Mouse (Mus musculus) CH12.LX (cell line): ENCODE results near the gene Sf3b1.

Source experiments
- BHLHE40 ChIP-seq: IDR thresholded peaks from 2 replicates; pipeline ENCODE4 v1.6.1; 2011; ENCODE audit warnings: mild to moderate bottlenecking, low read depth, low read length, improper control_type of control experiment
- CTCF ChIP-seq, 2 experiments: IDR thresholded peaks in 1 of 2; conservative IDR thresholded peaks in 1 of 2; 2 replicates each; pipeline ENCODE4 v1.5.1; 2011 to 2012; ENCODE audit warnings: low read depth in 2 of 2, low read length in 2 of 2, improper control_type of control experiment in 1 of 2, inconsistent platforms in 1 of 2, mild to moderate bottlenecking in 1 of 2, moderate library complexity in 1 of 2
- ELF1 ChIP-seq: IDR thresholded peaks from 2 replicates; pipeline ENCODE4 v1.6.1; 2014; ENCODE audit warnings: low read depth, mild to moderate bottlenecking, inconsistent platforms, low read length, improper control_type of control experiment
- EP300 ChIP-seq: IDR thresholded peaks from 2 replicates; pipeline ENCODE4 v1.6.1; 2011; ENCODE audit warnings: low read length, improper control_type of control experiment
- IRF4 ChIP-seq: IDR thresholded peaks from 2 replicates; pipeline ENCODE4 v1.6.1; 2014; ENCODE audit warnings: low read depth, mild to moderate bottlenecking, inconsistent platforms, low read length, improper control_type of control experiment
- MAZ ChIP-seq: IDR thresholded peaks from 2 replicates; pipeline ENCODE4 v1.6.1; 2012; ENCODE audit warnings: low read depth, mild to moderate bottlenecking, inconsistent platforms, low read length, improper control_type of control experiment, moderate library complexity
- MEF2A ChIP-seq: IDR thresholded peaks from 2 replicates; pipeline ENCODE4 v1.6.1; 2014; ENCODE audit warnings: low read depth, mild to moderate bottlenecking, inconsistent platforms, low read length, improper control_type of control experiment, borderline replicate concordance
- NELFE ChIP-seq: IDR thresholded peaks from 2 replicates; pipeline ENCODE4 v1.6.1; 2011; ENCODE audit warnings: low read depth, low read length, improper control_type of control experiment
- POLR2A ChIP-seq: IDR thresholded peaks from 2 replicates; pipeline ENCODE4 v1.6.1; 2011; ENCODE audit warnings: low read depth, mild to moderate bottlenecking, improper control_type of control experiment, low read length
- SIN3A ChIP-seq: IDR thresholded peaks from 2 replicates; pipeline ENCODE4 v1.6.1; 2012; ENCODE audit warnings: low read length, improper control_type of control experiment, inconsistent platforms
- USF2 ChIP-seq: conservative IDR thresholded peaks from 2 replicates; pipeline ENCODE4 v1.6.1; 2011; ENCODE audit warnings: low read depth, low read length, improper control_type of control experiment
- ZKSCAN1 ChIP-seq: IDR thresholded peaks from 2 replicates; pipeline ENCODE4 v1.6.1; 2012; ENCODE audit warnings: low read depth, inconsistent platforms, low read length, improper control_type of control experiment, borderline replicate concordance
- ZNF384 ChIP-seq: IDR thresholded peaks from 2 replicates; pipeline ENCODE4 v1.6.1; 2012; ENCODE audit warnings: low read depth, low read length, improper control_type of control experiment, inconsistent platforms

DNA sequence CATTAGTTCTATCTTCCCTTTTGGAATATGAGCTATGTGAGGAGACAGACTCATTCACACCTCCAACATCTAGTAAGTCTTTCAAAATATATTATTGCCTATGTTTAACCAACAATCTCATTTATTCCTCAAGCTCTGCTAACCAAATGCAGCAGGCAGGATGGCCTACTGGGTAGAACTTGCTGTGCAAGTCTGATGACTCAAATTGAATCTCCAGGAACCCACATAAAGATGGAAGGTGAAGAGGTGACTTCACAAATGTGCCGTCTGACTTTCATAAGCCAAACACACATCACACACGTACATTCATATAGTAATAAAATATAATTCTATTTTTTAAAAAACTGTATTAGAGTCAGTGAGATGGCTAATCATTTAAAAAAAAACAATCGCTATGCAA, 24.4 kb upstream of the Sf3b1 start:
- TF ChIP-seq USF2 (no peak), BHLHE40 (no peak), MAZ (no peak), NELFE (no peak), POLR2A (no peak), IRF4 (no peak), ZNF384 (no peak), ELF1 (no peak), EP300 (no peak), SIN3A (no peak), CTCF (conservative IDR thresholded peaks at IDR 0.05 in 1 of 2, IDR thresholded peaks at IDR 0.05 in 1 of 2; ENCODE audit: low read depth in 2 of 2, low read length in 2 of 2) (no peak), ZKSCAN1 (no peak), MEF2A (no peak)
